Mouse (Mus musculus): ENCODE data around the gene Armh4.

DNA sequence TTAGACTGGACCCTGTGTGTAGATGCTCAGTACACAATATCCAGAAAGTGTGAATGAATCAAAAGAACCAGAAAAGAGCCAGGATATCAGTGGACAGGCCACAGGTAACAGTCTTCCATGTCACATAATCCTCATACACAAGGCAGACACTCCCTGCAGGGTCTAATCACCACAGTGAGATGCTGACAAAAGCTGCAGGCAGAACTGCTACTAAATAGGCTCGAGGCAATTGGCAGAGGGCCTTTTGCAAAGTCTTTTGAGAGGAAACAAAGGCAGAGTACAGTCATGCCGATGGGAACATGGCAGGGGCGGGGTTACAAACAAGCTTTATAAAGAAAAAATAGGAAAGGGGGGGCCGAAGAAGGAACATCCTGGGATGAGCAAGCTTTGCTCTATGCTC, 157.1 kb downstream of the Armh4 start:
- TF ChIP-seq CTCF (IDR thresholded peaks at IDR 0.05; ENCODE audit: low read depth) (no peak), EP300 (IDR thresholded peaks at IDR 0.05; ENCODE audit: low read depth) (no peak)
